Mouse (Mus musculus): Measurements from ENCODE around the gene Ccl12.

Ccl12 gene

GRCm38 (mm10) chr11:82101529-82101928, at the start of gene Ccl12:
Gene Ccl12 (plus strand): TSS chr11:82101845.
- DNase-seq (ENCODE audit: low spot score in 2 of 2): no peak

GRCm38 (mm10) chr11:82053849-82054248, 47.8 kb upstream of the Ccl12 start:
- no peak for DNase-seq (ENCODE audit: low spot score in 2 of 2)

- DNase-seq (ENCODE audit: low spot score in 2 of 2): no peak
Measured at GRCm38 (mm10) chr11:82057646-82058045, 44.0 kb upstream of the Ccl12 start, which contains the start of gene Ccl11. Gene Ccl11 (plus strand): TSS chr11:82057823.

- DNase-seq (ENCODE audit: low spot score in 2 of 2): no peak
Measured at GRCm38 (mm10) chr11:82062226-82062625, 39.4 kb upstream of the Ccl12 start.

- DNase-seq (ENCODE audit: low spot score in 2 of 2): no peak
Measured at GRCm38 (mm10) chr11:82063454-82063853, 38.2 kb upstream of the Ccl12 start.

GRCm38 (mm10) chr11:82066953-82067571, 34.6 kb upstream of the Ccl12 start:
- DNase-seq (ENCODE audit: low spot score in 2 of 2): no peak

GRCm38 (mm10) chr11:82071076-82071475, 30.6 kb upstream of the Ccl12 start:
- DNase-seq (ENCODE audit: low spot score in 2 of 2): no peak

GRCm38 (mm10) chr11:82072374-82072773, 29.3 kb upstream of the Ccl12 start:
- no peak for DNase-seq (ENCODE audit: low spot score in 2 of 2)

- DNase-seq (ENCODE audit: low spot score in 2 of 2): no peak
Measured at GRCm38 (mm10) chr11:82072984-82073383, 28.7 kb upstream of the Ccl12 start.

- no peak for DNase-seq (ENCODE audit: low spot score in 2 of 2)
Measured at GRCm38 (mm10) chr11:82073686-82074085, 28.0 kb upstream of the Ccl12 start.

GRCm38 (mm10) chr11:82077031-82077430, 24.6 kb upstream of the Ccl12 start:
- no peak for DNase-seq (ENCODE audit: low spot score in 2 of 2)

GRCm38 (mm10) chr11:82078136-82078730, 23.4 kb upstream of the Ccl12 start:
- DNase-seq (ENCODE audit: low spot score in 2 of 2): no peak

- DNase-seq (ENCODE audit: low spot score in 2 of 2): no peak
Measured at GRCm38 (mm10) chr11:82080865-82081264, 20.8 kb upstream of the Ccl12 start.

GRCm38 (mm10) chr11:82084360-82084759, 17.3 kb upstream of the Ccl12 start:
- DNase-seq (ENCODE audit: low spot score in 2 of 2): no peak

GRCm38 (mm10) chr11:82099511-82100323, 1.9 kb upstream of the Ccl12 start:
- no peak for DNase-seq (ENCODE audit: low spot score in 2 of 2)

- no peak for DNase-seq (ENCODE audit: low spot score in 2 of 2)
Measured at GRCm38 (mm10) chr11:82101087-82101486, 558 bp upstream of the Ccl12 start.

GRCm38 (mm10) chr11:82109611-82110010, 8.0 kb downstream of the Ccl12 start:
- DNase-seq (ENCODE audit: low spot score in 2 of 2): no peak

- DNase-seq (ENCODE audit: low spot score in 2 of 2): no peak
Measured at GRCm38 (mm10) chr11:82110372-82111248, 9.0 kb downstream of the Ccl12 start.

- DNase-seq (ENCODE audit: low spot score in 2 of 2): no peak
Measured at GRCm38 (mm10) chr11:82114885-82115284, 13.2 kb downstream of the Ccl12 start, which contains the start of gene Ccl8. Gene Ccl8 (plus strand): TSS chr11:82115185.

- DNase-seq (ENCODE audit: low spot score in 2 of 2): no peak
Measured at GRCm38 (mm10) chr11:82116041-82116440, 14.4 kb downstream of the Ccl12 start.

- no peak for DNase-seq (ENCODE audit: low spot score in 2 of 2)
Measured at GRCm38 (mm10) chr11:82132977-82133376, 31.3 kb downstream of the Ccl12 start.

GRCm38 (mm10) chr11:82136196-82136595, 34.6 kb downstream of the Ccl12 start:
- DNase-seq (ENCODE audit: low spot score in 2 of 2): no peak

Data from spleen, postnatal 4 days (tissue).